Mouse (Mus musculus): ENCODE data around the gene Pecam1.
A peak's percentile ranks its signal among the peaks of the same experiment; 100 is the strongest.
"Not testable (repeated sequence)": the region's sequence is repeated elsewhere in the genome, so short reads cannot be mapped to it uniquely, and the experiment has no call there.

The Pecam1 gene

GRCm38 (mm10) chr11:106728402-106729366, 21.7 kb downstream of the Pecam1 start:
- DNase-seq, result no peak

GRCm38 (mm10) chr11:106727967-106728366, 22.5 kb downstream of the Pecam1 start:
- no peak for DNase-seq

DNA sequence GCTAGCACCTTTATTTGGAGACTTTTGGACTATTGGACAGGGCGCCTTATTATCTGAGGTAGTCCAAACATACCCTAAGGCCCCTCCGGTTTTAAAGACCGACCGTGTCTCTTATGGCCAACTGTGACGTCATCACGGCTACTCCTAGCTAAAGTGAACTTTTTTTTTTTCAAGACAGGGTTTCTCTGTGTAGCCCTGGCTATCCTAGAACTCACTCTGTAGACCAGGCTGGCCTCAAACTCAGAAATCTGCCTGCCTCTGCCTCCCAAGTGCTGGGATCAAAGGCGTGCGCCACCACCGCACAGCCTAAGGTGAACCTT, 25.6 kb downstream of the Pecam1 start:
- DNase-seq, result not testable (repeated sequence)

DNA sequence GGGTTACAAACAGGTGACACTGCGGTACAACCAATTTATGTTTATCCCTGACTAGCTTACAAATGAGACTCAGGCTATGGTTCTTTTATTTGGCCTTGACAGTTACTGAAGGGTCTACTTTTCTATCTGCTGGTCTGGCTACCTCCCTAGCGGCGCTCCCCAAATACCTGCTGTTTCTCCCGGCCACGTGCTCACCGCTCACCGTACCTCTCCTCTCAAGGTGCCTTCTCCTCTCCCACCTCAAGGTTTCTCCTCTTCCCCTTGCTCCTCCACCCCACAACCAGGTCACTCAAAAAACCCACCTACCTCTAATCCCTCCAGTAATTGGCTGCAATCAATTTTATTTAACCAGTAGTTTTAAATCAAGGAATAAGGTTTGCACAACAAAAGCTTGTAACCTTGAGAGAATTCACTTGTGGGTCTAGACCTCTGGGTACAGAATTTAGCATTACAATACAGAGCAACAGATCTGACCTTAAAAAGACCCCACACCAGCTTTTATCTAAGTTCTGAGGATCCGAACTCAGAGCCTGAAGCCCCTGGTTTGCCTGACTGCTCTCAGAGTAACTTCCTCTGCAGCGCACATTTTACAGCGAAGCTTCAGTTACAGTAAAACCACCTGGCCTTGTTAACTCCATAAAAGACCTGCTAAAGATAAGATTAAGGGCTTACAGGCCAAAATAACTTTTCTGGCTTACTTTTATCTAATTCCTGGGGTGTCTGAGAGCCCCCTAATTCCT, 26.1 kb downstream of the Pecam1 start:
- no peak for DNase-seq

DNA sequence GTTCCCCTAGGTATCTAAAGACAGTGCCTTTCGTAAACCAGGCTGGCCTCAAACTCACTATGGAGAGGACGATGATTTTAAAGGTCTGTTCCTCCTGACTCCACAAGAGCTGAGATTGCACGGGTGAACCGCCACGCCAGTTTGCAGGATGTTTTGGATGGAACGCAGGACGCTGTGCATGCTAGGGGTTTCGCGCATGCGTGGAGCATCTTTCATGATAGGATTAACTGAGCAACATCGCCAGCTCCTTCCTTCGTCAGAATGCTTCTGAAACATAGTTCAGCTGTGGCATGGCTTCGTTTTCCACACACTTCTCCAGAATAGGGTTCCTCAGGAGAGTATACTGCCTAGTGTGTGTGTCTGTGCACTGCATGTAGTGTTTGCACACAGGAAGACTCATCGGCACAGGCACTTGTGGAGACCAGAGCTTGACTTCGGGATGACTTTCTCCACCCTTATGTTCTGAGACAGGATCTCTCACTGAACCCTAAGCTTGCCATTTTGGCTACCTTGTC, 26.8 kb downstream of the Pecam1 start:
- DNase-seq, result no peak

- no peak for DNase-seq
These were observed 27.5 kb downstream of the Pecam1 start for GRCm38 (mm10) chr11:106722831-106723361.

- DNase-seq, result no peak
These were observed 30.0 kb downstream of the Pecam1 start for GRCm38 (mm10) chr11:106720379-106720778.

DNA sequence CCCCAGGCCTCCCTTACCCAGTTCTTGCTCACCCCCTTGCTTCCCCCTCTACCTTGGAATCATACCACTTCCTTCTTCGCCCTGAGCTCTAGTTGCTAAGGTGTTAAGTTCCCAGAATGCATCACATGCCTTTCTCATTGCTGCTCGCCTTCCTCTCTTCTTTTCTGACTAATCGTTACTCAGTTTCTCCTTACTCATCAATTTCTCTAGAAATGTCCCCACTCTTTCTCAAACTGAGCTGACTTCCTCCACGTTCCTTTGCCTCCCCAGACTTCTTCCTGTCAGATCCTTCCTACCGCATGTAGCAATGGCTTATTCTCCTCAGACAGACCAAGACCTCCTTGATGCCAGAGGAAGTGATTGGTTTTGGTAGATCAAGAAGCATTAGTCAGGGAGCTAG, 33.9 kb downstream of the Pecam1 start:
- DNase-seq, result no peak

GRCm38 (mm10) chr11:106715066-106715465, 35.4 kb downstream of the Pecam1 start:
- no peak for DNase-seq

GRCm38 (mm10) chr11:106710789-106711188, 39.6 kb downstream of the Pecam1 start:
- DNase-seq, result no peak

DNA sequence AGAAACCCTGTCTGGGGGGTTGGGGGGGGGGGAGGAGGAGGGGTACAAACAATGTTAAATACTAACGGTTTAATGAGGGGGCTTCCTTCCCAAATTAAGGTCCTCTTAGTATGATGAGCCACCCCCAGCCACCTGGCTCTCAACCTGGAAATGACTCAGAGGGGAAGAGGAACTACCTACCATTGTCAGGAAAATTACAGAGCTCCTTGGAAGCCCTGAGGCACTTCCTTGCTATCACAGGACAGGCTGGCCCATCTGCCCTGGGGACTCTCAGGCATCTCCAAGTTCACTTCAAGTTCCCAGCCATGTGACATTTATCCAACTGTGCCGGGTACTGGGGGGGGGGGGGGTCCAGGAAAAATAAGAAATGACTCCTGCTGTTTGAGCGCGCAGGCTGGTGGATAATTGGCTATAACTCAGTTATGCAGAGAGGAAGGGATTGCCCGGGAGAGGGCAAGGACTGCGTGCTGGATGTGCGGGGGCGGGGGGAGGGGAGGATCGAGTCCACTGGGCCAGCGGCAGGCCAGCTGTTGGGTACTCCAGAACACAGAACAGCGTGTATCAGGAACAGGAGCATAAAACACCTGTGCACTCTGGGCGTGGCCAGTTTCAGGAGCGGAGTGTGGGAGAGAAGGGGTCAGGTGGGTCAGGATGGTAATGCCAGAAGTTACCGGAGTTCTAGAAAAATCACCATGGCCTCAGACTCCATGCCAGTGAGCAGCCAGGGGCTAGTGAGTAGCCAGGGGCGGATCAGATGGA, 41.0 kb downstream of the Pecam1 start:
- no peak for DNase-seq

DNA sequence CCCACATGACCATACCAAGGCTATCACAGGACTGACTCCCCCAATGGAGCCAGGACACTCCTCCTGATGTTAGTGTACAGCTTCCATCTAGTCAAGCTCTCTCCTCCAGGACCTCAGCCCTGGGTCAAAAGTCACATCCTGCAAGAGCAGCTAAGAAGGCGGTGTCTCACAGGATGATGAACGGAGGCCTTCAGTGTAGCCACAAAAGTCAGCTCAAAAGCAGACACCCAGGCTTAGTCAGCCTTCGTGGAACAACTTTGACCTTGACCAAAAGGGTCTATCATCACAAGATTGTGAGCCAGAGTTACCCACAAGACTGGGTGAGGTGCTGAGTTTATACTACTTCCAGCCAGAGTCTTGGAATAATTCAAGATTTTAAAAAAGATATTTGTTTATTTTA, 42.6 kb downstream of the Pecam1 start:
- no peak for DNase-seq

- DNase-seq, result no peak
These were observed 43.3 kb downstream of the Pecam1 start for GRCm38 (mm10) chr11:106707085-106707484.

DNA sequence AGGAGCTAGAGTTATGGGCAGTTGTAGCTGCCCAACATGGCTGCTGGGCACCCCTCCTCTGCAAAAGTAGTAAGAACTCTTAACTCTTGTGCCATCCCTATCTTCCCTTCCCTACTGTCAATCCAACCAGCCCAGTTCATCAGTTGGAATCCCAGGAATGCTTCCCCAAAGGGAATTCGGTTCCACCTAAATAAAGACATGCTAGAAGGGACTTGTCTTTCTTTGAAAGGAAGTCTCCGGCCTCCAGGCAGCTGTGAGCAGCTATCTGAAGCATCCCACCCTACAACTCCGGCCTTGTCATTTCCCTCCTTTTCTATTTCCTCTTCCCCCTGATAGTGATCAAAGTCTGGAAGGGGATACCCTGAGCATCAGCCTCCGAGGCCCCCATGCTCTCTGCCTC, 44.2 kb downstream of the Pecam1 start:
- DNase-seq, result no peak

DNA sequence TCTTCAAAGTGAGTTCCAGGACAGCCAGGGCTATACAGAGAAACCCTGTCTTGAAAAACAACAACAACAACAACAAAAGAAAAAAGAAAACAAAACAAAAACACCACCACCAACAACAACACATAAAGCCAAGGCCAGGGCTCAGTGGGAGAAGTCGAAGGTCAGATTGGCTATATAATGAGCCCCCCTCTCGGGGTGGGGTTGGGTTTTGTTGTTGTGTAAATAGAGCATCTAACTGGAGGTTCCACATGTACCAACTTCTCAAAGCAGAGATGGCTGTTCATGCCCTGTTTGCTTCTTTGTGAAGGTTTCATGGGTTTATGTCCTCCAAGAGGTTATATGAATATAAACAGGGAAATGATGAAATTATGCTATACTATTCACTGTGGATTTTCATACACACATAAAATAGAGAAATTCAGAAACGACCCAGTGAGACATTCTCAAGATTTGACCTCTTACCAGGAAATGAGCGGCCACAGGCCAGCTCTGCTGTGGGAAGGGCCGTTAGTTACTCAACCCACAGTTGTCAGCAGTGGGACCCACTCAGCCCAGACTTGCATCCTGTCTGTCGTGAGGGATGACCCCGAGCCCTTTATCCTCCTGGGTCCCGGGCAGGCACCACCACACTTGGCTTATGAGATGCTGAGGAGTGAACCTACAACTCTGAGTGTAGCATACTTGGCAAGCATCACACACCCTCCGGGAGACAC, 45.9 kb downstream of the Pecam1 start:
- no peak for DNase-seq

- DNase-seq, result no peak
These were observed 46.5 kb downstream of the Pecam1 start for GRCm38 (mm10) chr11:106703931-106704330.

DNA sequence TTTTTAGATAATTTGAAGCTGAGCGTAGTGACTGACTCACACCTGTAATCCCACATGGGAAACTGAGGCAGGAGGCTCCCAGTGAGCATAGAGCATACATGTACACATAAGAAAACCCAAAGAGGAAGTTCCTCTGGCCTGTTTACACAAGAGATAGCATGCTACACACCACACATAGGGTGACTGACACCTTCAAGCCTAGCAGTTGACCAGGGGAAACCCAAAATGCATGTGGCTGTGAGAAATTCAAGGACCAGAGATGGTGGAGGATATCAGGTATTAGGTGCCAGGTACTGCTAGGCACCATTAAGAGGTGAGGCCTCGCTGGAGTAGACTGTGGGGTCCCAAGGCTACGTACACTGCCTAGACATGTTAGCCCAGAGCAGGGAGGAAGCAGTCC, 47.8 kb downstream of the Pecam1 start:
- peak in 1 of 2 experiments; percentile 11 for DNase-seq

GRCm38 (mm10) chr11:106701589-106701988, 48.8 kb downstream of the Pecam1 start:
- no peak for DNase-seq

- DNase-seq, result no peak
These were observed 51.3 kb downstream of the Pecam1 start for GRCm38 (mm10) chr11:106699083-106699482.

GRCm38 (mm10) chr11:106698289-106698688, 52.1 kb downstream of the Pecam1 start:
- no peak for DNase-seq

DNA sequence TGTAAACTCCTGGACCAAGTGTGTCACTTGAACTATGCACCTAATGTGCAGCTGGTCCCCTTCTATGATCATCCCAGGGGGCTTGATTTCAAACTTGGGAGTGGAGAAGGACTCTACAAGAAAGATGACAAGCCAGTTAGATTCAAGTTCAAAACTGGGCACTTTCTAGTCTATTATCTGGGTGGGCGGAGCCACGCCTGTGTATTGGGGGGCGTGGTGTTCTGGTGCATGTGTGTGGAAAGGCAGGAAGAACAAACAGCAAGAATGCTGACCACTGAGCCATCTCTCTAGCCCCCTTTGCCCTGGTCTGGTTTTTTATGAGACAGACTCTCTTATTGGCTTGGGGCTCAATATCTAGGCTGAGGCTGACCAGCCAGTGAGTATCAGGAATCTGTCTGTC, 54.5 kb downstream of the Pecam1 start:
- no peak for DNase-seq

- DNase-seq, result no peak
These were observed 57.5 kb downstream of the Pecam1 start for GRCm38 (mm10) chr11:106692890-106693289.
